26 mouse cellular contexts compared by ENCODE assay signal in the genomic region with DNA sequence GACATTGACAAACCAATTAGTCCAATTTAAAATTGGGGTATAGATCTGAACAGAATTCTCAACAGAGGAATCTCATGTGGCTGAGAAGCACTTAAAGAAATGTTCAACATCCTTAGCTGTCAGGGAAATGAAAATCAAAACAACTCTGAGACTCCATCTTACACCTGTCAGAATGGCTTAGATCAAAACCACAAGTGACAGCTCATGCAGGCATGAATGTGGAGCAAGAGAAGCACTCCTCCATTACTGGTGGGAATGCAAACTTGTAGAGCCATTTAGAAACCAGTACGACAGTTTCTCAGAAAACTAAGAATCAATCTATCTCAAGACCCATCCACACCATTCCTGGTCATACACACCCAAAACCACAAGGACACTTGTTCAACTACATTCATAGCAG. TPM values are rescaled to one million over a fixed set of nuclear protein-coding genes. Genes with fewer than 3 reads are reported as not detected.
DNase-seq lines count a peak whose midpoint lies in the region; ATAC-seq and TF ChIP-seq lines count a peak whose summit lies in the region.
"Had no signal": no experiment of that assay in that cellular context is flagged by ENCODE, and none has a peak within 500 bp of the region (broad histone marks: within the 10 kb centered on the region; RNA-seq: fewer than 3 reads in every experiment).

No protein-coding gene starts in this region.

- H3K4me3 ChIP-seq in myocyte = no peak overlapping the region
- H3K4me3 ChIP-seq in forebrain, embryonic 15.5 days = no peak overlapping the region
- H3K4me3 ChIP-seq: embryonic facial prominence, embryonic 10.5 days; embryonic facial prominence, embryonic 12.5 days; forebrain, embryonic 10.5 days; forebrain, embryonic 12.5 days had no signal

- TF ChIP-seq POLR2A in myocyte (IDR thresholded peaks at IDR 0.05; ENCODE audit: insufficient read length, low read depth) = no peak

- H3K4me1 ChIP-seq in forebrain, embryonic 15.5 days = no peaks in the 10 kb centered on the region
- H3K4me1 ChIP-seq: embryonic facial prominence, embryonic 10.5 days; forebrain, embryonic 10.5 days; forebrain, embryonic 12.5 days had no signal

- H3K9ac ChIP-seq in forebrain, embryonic 15.5 days (replicated peaks) = no peak overlapping the region
- H3K9ac ChIP-seq: embryonic facial prominence, embryonic 12.5 days; forebrain, embryonic 12.5 days; forebrain, postnatal 0 days had no signal

- no peak overlapping the region for H3K27ac ChIP-seq in forebrain, embryonic 15.5 days (replicated peaks)
- H3K27ac ChIP-seq: embryonic facial prominence, embryonic 10.5 days; embryonic facial prominence, embryonic 12.5 days; forebrain, embryonic 10.5 days; forebrain, embryonic 12.5 days had no signal

- no peak for ATAC-seq in forebrain, embryonic 15.5 days (replicated peaks)
- ATAC-seq: activated CD4-positive, CD25-positive, alpha-beta regulatory T cell, adult 4 months; CD4-positive, CD25-positive, alpha-beta regulatory T cell, adult 4 months; forebrain, embryonic 14.5 days; forebrain, postnatal 0 days had no signal

- peak overlapping the region; percentile 62 for H3K4me2 ChIP-seq in myocyte (ENCODE audit: low read depth)
- no peak overlapping the region for H3K4me2 ChIP-seq in forebrain, embryonic 15.5 days (replicated peaks)
- H3K4me2 ChIP-seq: embryonic facial prominence, embryonic 12.5 days; forebrain, embryonic 12.5 days had no signal

- H3K36me3 ChIP-seq in myocyte (ENCODE audit: control insufficient read depth, insufficient read depth) = no peaks in the 10 kb centered on the region
- H3K36me3 ChIP-seq in forebrain, embryonic 15.5 days = no peaks in the 10 kb centered on the region
- H3K36me3 ChIP-seq: forebrain, embryonic 12.5 days had no signal

- no peaks in the 10 kb centered on the region for H3K27me3 ChIP-seq in myocyte (ENCODE audit: control insufficient read depth, insufficient read depth, insufficient read length)
- H3K27me3 ChIP-seq in forebrain, embryonic 15.5 days = no peaks in the 10 kb centered on the region
- H3K27me3 ChIP-seq: CH12.LX; embryonic facial prominence, embryonic 12.5 days; forebrain, embryonic 12.5 days had no signal

- WGBS in forebrain, embryonic 15.5 days = 85% methylated on average over 1 of the region's 1 CpGs

- H3K79me2 ChIP-seq in myocyte (ENCODE audit: control insufficient read depth, insufficient read depth) = peaks cover 15% of the 10 kb centered on the region

- no peak overlapping the region for H3ac ChIP-seq in myocyte (ENCODE audit: control insufficient read depth, insufficient read length)

- H3K9me3 ChIP-seq in forebrain, embryonic 15.5 days = no peaks in the 10 kb centered on the region
- H3K9me3 ChIP-seq: embryonic facial prominence, embryonic 10.5 days; embryonic facial prominence, embryonic 12.5 days; forebrain, embryonic 10.5 days; forebrain, embryonic 12.5 days; G1E had no signal

- DNase-seq in retina, postnatal 1 day = peak; percentile 13
- DNase-seq in retina, embryonic 14.5 days (ENCODE audit: low spot score) = no peak
- DNase-seq in 3T3-L1 (ENCODE audit: low read depth, low spot score) (peak; percentile 71), NIH3T3 (ENCODE audit: low read depth) (peak; percentile 9)
- DNase-seq in urinary bladder, postnatal 10 days (ENCODE audit: low spot score) = no peak
- no peak for DNase-seq in adrenal gland, postnatal 4 days (ENCODE audit: low spot score in 2 of 2)
- DNase-seq: adrenal gland, adult 8-10 months; adrenal gland, postnatal 14 days; adrenal gland, postnatal 36 days; cerebellum, adult 11 months; cerebellum, adult 18-20 months; cerebellum, adult 8-10 months; cerebellum, postnatal 10 days; cerebellum, postnatal 25 days; forebrain, postnatal 0 days had no signal

TF ChIP-seq in myocyte, 11 proteins besides CTCF, POLR2A, EP300 and RAD21:
- TF ChIP-seq TCF12 (IDR thresholded peaks at IDR 0.05; ENCODE audit: insufficient read depth, poor library complexity, severe bottlenecking) = peak; percentile 9
- TF ChIP-seq MYOG (IDR thresholded peaks at IDR 0.05; ENCODE audit: control insufficient read depth in 1 of 3, insufficient read depth in 1 of 3, insufficient read length in 2 of 3, low read depth in 2 of 3) = no peak
- peak; percentile 58 to 76 (median 66) for TF ChIP-seq MYOD1 (IDR thresholded peaks at IDR 0.05; ENCODE audit: control insufficient read depth in 1 of 3, insufficient read length in 2 of 3, low read depth in 2 of 3)

RNA-seq across cellular contexts. Expression of a gene that starts 22.9 kb away (rescaled TPM):
- polyA plus RNA-seq in myocyte (2012; fragmentation: generic; extraction: Trizol) = 72.8 TPM
- 85.6 and 91.2 TPM in 2 replicates for polyA plus RNA-seq in forebrain, embryonic 15.5 days (2015; fragmentation: Nextera tagmentation; extraction: Ambion mirVana)
- 10 to 100 TPM; 34.9 to 35.8 TPM for total RNA-seq in adrenal gland, postnatal 4 days (2021)

RNA-seq across cellular contexts. Expression of a gene that starts 33.9 kb away (rescaled TPM):
- 24.0 TPM for polyA plus RNA-seq in myocyte (2012; fragmentation: generic; extraction: Trizol)
- 13.7 and 13.8 TPM in 2 replicates for polyA plus RNA-seq in forebrain, embryonic 15.5 days (2015; fragmentation: Nextera tagmentation; extraction: Ambion mirVana)
- 10 to 100 TPM; 31.1 to 38.5 TPM for total RNA-seq in adrenal gland, postnatal 4 days (2021)

RNA-seq across cellular contexts. Expression of a gene that starts 47.1 kb away (rescaled TPM):
- 103 TPM for polyA plus RNA-seq in myocyte (2012; fragmentation: generic; extraction: Trizol)
- polyA plus RNA-seq in forebrain, embryonic 15.5 days (2015; fragmentation: Nextera tagmentation; extraction: Ambion mirVana) = 49.4 and 54.4 TPM in 2 replicates
- total RNA-seq in adrenal gland, postnatal 4 days (2021) = 100 to 1,000 TPM; 119 to 127 TPM

RNA-seq across cellular contexts. Expression of a gene that starts 47.2 kb away (rescaled TPM):
- 5.0 TPM for polyA plus RNA-seq in myocyte (2012; fragmentation: generic; extraction: Trizol)
- polyA plus RNA-seq in forebrain, embryonic 15.5 days (2015; fragmentation: Nextera tagmentation; extraction: Ambion mirVana) = 3.8 and 4.4 TPM in 2 replicates
- total RNA-seq in adrenal gland, postnatal 4 days (2021) = 10 to 100 TPM in 1 of 2 experiments, 1 to 10 TPM in 1; 6.8 to 10.2 TPM

RNA-seq across cellular contexts. Expression of a gene that starts 57.9 kb away (rescaled TPM):
- 18.6 TPM for polyA plus RNA-seq in myocyte (2012; fragmentation: generic; extraction: Trizol)
- 42.8 and 43.4 TPM in 2 replicates for polyA plus RNA-seq in forebrain, embryonic 15.5 days (2015; fragmentation: Nextera tagmentation; extraction: Ambion mirVana)
- 10 to 100 TPM; 59.5 to 63.5 TPM for total RNA-seq in adrenal gland, postnatal 4 days (2021)

Comparison
In these comparisons a context has a peak if more than half of its experiments do, and no peak if none do; other contexts are left out.
1. DNase-seq: peak in retina, postnatal 1 day (single experiment), 3T3-L1 (single experiment) and NIH3T3 (single experiment); none in retina, embryonic 14.5 days (single experiment), urinary bladder, postnatal 10 days (single experiment) and adrenal gland, postnatal 4 days (0 of 2).